Mouse (Mus musculus) thymus, adult 2 months (tissue): ENCODE data around the gene Tmem145. TPM values are rescaled to one million over a fixed set of nuclear protein-coding genes. Genes with fewer than 3 reads are reported as not detected.

ENCODE experiments used
- DNase-seq: peaks from one replicate; pipeline ENCODE4 v3.0.0; 2021
- H3K27ac ChIP-seq: fragments of 200-500 bp; 2 replicates; pipeline ENCODE4 v1.5.1; 2012; ENCODE audit warnings: low read length, control low read depth; ENCODE audit not compliant: control insufficient read depth, insufficient read depth
- H3K27me3 ChIP-seq: fragments of 200-500 bp; 2 replicates; pipeline ENCODE4 v1.6.1; 2012; ENCODE audit warnings: mild to moderate bottlenecking, low read length, moderate library complexity, mixed read lengths; ENCODE audit not compliant: control insufficient read depth, insufficient read depth
- H3K36me3 ChIP-seq: fragments of 200-500 bp; 2 replicates; pipeline ENCODE4 v1.6.1; 2012; ENCODE audit warnings: mild to moderate bottlenecking, low read length, moderate library complexity; ENCODE audit not compliant: control insufficient read depth, insufficient read depth
- H3K4me1 ChIP-seq: fragments of 200-500 bp; replicated peaks from 2 replicates; pipeline ENCODE4 v1.6.1; 2012; ENCODE audit warnings: low read length; ENCODE audit not compliant: control insufficient read depth, insufficient read depth
- H3K4me3 ChIP-seq: fragments of 200-500 bp; 2 replicates; pipeline ENCODE4 v1.5.1; 2012; ENCODE audit warnings: mild to moderate bottlenecking, low read length, control low read depth, moderate library complexity; ENCODE audit not compliant: control insufficient read depth, insufficient read depth
- CTCF ChIP-seq: fragments of 200-500 bp; IDR thresholded peaks from 2 replicates; pipeline ENCODE4 v1.5.1; 2012; ENCODE audit warnings: mild to moderate bottlenecking, control low read depth, low read length, moderate library complexity, borderline replicate concordance; ENCODE audit not compliant: control insufficient read depth, poor library complexity, insufficient read depth; ENCODE audit errors: extremely low read depth
- POLR2A ChIP-seq: fragments of 200-500 bp; IDR thresholded peaks from 2 replicates; pipeline ENCODE4 v1.6.1; 2012; ENCODE audit warnings: mild to moderate bottlenecking, low read length, control low read depth, moderate library complexity; ENCODE audit not compliant: control insufficient read depth, poor library complexity, insufficient read depth; ENCODE audit errors: extremely low read depth
- WGBS: fragments of 180-500 bp; shearing (Covaris S2); methylation state at CpG from one replicate; pipeline ENCODE4 v1.1.7; 2018; 5-methylcytosine and 5-hydroxymethylcytosine counted together
- polyA plus RNA-seq: library from polyadenylated mRNA; depleted of rRNA; stranded (reverse); fragments of >200 nt; gene quantifications from 2 replicates; pipeline ENCODE4 v1.2.3, GENCODE M21; 2012

Gene Tmem145
- polyA plus RNA-seq, 1 experiment: 0.08 TPM

GRCm38 (mm10) chr7:25293191-25293739 is 12.6 kb upstream of the Tmem145 start:
- no peak for DNase-seq
- TF ChIP-seq POLR2A: no peak
- TF ChIP-seq CTCF: no peak
- WGBS: 96% methylated on average over 10 of the region's 10 CpGs
- Histone ChIP-seq H3K27me3 (no peaks in the 10 kb centered on the region), H3K4me3 (no peak overlapping the region), H3K36me3 (peaks cover 44% of the 10 kb centered on the region), H3K27ac (no peak overlapping the region), H3K4me1 (peaks cover 15% of the 10 kb centered on the region)

DNA sequence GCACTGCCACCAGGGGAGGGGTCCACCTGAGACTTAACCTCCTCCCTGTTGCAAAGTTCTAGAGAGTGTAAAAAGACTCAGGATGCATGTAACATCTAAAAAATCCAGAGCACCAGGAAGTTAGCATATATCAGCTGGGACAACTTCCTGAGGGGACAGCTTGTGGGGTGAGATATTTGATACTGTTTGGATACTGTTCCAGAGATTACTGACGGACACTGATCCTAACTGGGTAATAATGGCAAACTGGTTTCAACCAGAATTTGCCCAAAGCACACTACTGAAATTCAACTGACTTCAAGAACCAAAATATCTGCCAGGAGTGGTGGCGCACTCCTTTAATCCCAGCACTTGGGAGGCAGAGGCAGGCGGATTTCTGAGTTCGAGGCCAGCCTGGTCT is 11.4 kb upstream of the Tmem145 start:
- Histone ChIP-seq H3K36me3 (peaks cover 32% of the 10 kb centered on the region), H3K4me1 (peaks cover 18% of the 10 kb centered on the region), H3K27me3 (no peaks in the 10 kb centered on the region), H3K4me3 (no peak overlapping the region), H3K27ac (no peak overlapping the region)
- TF ChIP-seq POLR2A (no peak), CTCF (no peak)
- no peak for DNase-seq
- 95% methylated on average over 4 of the region's 4 CpGs for WGBS

GRCm38 (mm10) chr7:25294960-25295722 is 10.8 kb upstream of the Tmem145 start:
- H3K4me3 ChIP-seq: no peak overlapping the region
- DNase-seq: no peak
- H3K27ac ChIP-seq: no peak overlapping the region
- WGBS: 96% methylated on average over 12 of the region's 12 CpGs
- H3K27me3 ChIP-seq: no peaks in the 10 kb centered on the region
- TF ChIP-seq POLR2A: no peak
- H3K36me3 ChIP-seq: peaks cover 28% of the 10 kb centered on the region
- H3K4me1 ChIP-seq: peaks cover 18% of the 10 kb centered on the region

- no peaks in the 10 kb centered on the region for H3K27me3 ChIP-seq
- H3K36me3 ChIP-seq: peaks cover 15% of the 10 kb centered on the region
- WGBS: 2% methylated on average over 21 of the region's 21 CpGs
- peak; percentile 65 for DNase-seq
- peak overlapping the region; percentile 46 for H3K27ac ChIP-seq
- TF ChIP-seq POLR2A: no peak
- no peak for TF ChIP-seq CTCF
- peaks cover 18% of the 10 kb centered on the region for H3K4me1 ChIP-seq
- H3K4me3 ChIP-seq: peak overlapping the region; percentile 94
Observed at GRCm38 (mm10) chr7:25296945-25297453, 8.9 kb upstream of the Tmem145 start.

- Histone ChIP-seq H3K4me3 (peak within 1 kb of the TSS; percentile 94), H3K4me1 (peaks cover 18% of the 10 kb centered on the region), H3K36me3 (peaks cover 9% of the 10 kb centered on the region), H3K27ac (peak within 1 kb of the TSS; percentile 76), H3K27me3 (no peaks in the 10 kb centered on the region)
- TF ChIP-seq CTCF: peak; percentile 78; the same call in 1 of the 2 replicates
- no peak for TF ChIP-seq POLR2A
- under 1% methylated on average over 52 of the region's 52 CpGs for WGBS
- peak; percentile 82 for DNase-seq
Observed at GRCm38 (mm10) chr7:25297454-25298325, 8.2 kb upstream of the Tmem145 start, which contains the start of gene Pafah1b3. TSS of gene Pafah1b3 (minus strand) at chr7:25297986.

DNA sequence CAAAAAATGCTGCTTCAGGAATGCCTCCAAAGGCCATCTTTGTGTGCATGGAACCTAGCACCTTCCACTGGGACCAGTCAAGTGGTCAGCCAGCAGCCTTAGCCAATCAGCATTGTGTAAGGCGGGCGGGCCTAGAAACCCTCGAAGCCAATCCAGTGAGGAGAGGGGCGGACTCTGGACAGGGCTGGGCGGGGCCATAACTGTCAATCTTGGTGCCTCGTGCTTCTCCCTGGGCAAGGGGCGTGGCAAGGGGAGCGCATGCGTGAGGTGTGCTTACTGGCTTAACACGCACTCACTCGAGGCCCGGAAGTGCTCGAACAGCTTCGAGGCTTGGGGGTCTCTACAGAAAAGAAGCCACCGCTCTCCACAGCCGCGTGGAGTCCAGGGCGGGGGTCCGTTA is 4.8 kb upstream of the Tmem145 start, which contains the start of gene Prr19:
Prr19 (plus strand) TSS at position 349 of the 400 bp plus-strand sequence.
- H3K27me3 ChIP-seq: peaks cover 7% of the 10 kb centered on the region
- H3K4me1 ChIP-seq: peaks cover 19% of the 10 kb centered on the region
- no peak for DNase-seq
- TF ChIP-seq POLR2A (no peak), CTCF (no peak)
- H3K36me3 ChIP-seq: no peaks in the 10 kb centered on the region
- H3K27ac ChIP-seq: no peak within 1 kb of the TSS
- 76% methylated on average over 19 of the region's 19 CpGs for WGBS
- H3K4me3 ChIP-seq: no peak within 1 kb of the TSS
